Mouse (Mus musculus) gastrocnemius, adult 2 months (tissue): ENCODE measurements around the gene Safb2. TPM values are rescaled to one million over a fixed set of nuclear protein-coding genes. Genes with fewer than 3 reads are reported as not detected.

ENCODE experiments used
- DNase-seq: peaks from one replicate; pipeline ENCODE4 v3.0.0; 2022
- H3K27ac ChIP-seq: fragments of 200-600 bp; 2 replicates; pipeline ENCODE4 v1.8.1; 2022; ENCODE audit warnings: mild to moderate bottlenecking
- H3K4me3 ChIP-seq: fragments of 200-600 bp; 2 replicates; pipeline ENCODE4 v1.8.1; 2022; ENCODE audit warnings: mild to moderate bottlenecking, moderate library complexity
- CTCF ChIP-seq: fragments of 200-600 bp; IDR thresholded peaks from 2 replicates; pipeline ENCODE4 v1.8.1; 2022; ENCODE audit warnings: antibody characterized with exemption, mild to moderate bottlenecking, moderate library complexity
- intact Hi-C: fragments of 180-260 bp; cut with DNase I; formaldehyde crosslinking; loops from one replicate; pipeline ENCODE4 v1.15.1; 2025
- total RNA-seq, 2 experiments: library from RNA; stranded (reverse); gene quantifications; 2 replicates each; pipeline ENCODE4 v1.2.3; 2021

The Safb2 gene
- total RNA-seq, 2 experiments from 2014 or later: 38.5 to 41.1 TPM

GRCm38 (mm10) chr17:56548605-56549105, 35.7 kb downstream of the Safb2 start:
- TF ChIP-seq CTCF: no peak
- no peak for DNase-seq
- no peak overlapping the region for H3K4me3 ChIP-seq
- no peak overlapping the region for H3K27ac ChIP-seq
- intact Hi-C loops: no loop called here

GRCm38 (mm10) chr17:56547846-56548604, 36.4 kb downstream of the Safb2 start:
- no peak overlapping the region for H3K27ac ChIP-seq
- DNase-seq: no peak
- intact Hi-C loops: no loop called here
- TF ChIP-seq CTCF: peak; percentile 13; the same call in 1 of the 2 replicates
- no peak overlapping the region for H3K4me3 ChIP-seq

- DNase-seq: peak; percentile 77
- Histone ChIP-seq H3K4me3 (no peak overlapping the region), H3K27ac (no peak overlapping the region)
- intact Hi-C loops: no loop called here
- TF ChIP-seq CTCF: no peak
Observed at GRCm38 (mm10) chr17:56547116-56547845, 37.1 kb downstream of the Safb2 start.

GRCm38 (mm10) chr17:56546576-56546975, 37.8 kb downstream of the Safb2 start:
- DNase-seq: no peak
- TF ChIP-seq CTCF: no peak
- Histone ChIP-seq H3K27ac (no peak overlapping the region), H3K4me3 (no peak overlapping the region)
- intact Hi-C loops: no loop called here

GRCm38 (mm10) chr17:56545945-56546344, 38.4 kb downstream of the Safb2 start:
- DNase-seq: no peak
- no peak overlapping the region for H3K4me3 ChIP-seq
- H3K27ac ChIP-seq: no peak overlapping the region
- intact Hi-C loops: no loop called here
- no peak for TF ChIP-seq CTCF

GRCm38 (mm10) chr17:56544699-56545387, 39.5 kb downstream of the Safb2 start:
- no peak for TF ChIP-seq CTCF

GRCm38 (mm10) chr17:56543684-56544224, 40.6 kb downstream of the Safb2 start:
- intact Hi-C loops: loop anchor here (5.0 kb wide), 1 partner anchor 51 kb away; no protein-coding TSS in a partner anchor
- Histone ChIP-seq H3K27ac (no peak overlapping the region), H3K4me3 (no peak overlapping the region)
- no peak for TF ChIP-seq CTCF
- DNase-seq: no peak

More at GRCm38 (mm10) chr17:56544699-56545387, 39.5 kb downstream of the Safb2 start:
- H3K4me3 ChIP-seq: no peak overlapping the region
- intact Hi-C loops: loop anchor here (5.0 kb wide), 1 partner anchor 53 kb away; no protein-coding TSS in a partner anchor
- no peak overlapping the region for H3K27ac ChIP-seq
- DNase-seq: no peak

GRCm38 (mm10) chr17:56542736-56543135, 41.6 kb downstream of the Safb2 start:
- TF ChIP-seq CTCF: no peak
- intact Hi-C loops: loop anchor here (5.0 kb wide), 1 partner anchor 50 kb away; no protein-coding TSS in a partner anchor
- H3K27ac ChIP-seq: no peak overlapping the region
- no peak for DNase-seq
- H3K4me3 ChIP-seq: no peak overlapping the region

- H3K4me3 ChIP-seq: no peak overlapping the region
- TF ChIP-seq CTCF: no peak
- H3K27ac ChIP-seq: no peak overlapping the region
- intact Hi-C loops: loop anchor here (5.0 kb wide), 1 partner anchor 48 kb away; no protein-coding TSS in a partner anchor
- no peak for DNase-seq
Observed at GRCm38 (mm10) chr17:56540562-56540975, 43.8 kb downstream of the Safb2 start.

GRCm38 (mm10) chr17:56537912-56538311, 46.5 kb downstream of the Safb2 start:
- DNase-seq: no peak
- intact Hi-C loops: no loop called here
- no peak overlapping the region for H3K4me3 ChIP-seq
- H3K27ac ChIP-seq: no peak overlapping the region
- TF ChIP-seq CTCF: no peak

- Histone ChIP-seq H3K27ac (no peak overlapping the region), H3K4me3 (no peak overlapping the region)
- intact Hi-C loops: no loop called here
- no peak for DNase-seq
- no peak for TF ChIP-seq CTCF
Observed at GRCm38 (mm10) chr17:56536874-56537273, 47.5 kb downstream of the Safb2 start.

- intact Hi-C loops: no loop called here
Observed at GRCm38 (mm10) chr17:56536192-56536591, 48.2 kb downstream of the Safb2 start.

More at GRCm38 (mm10) chr17:56536192-56536591, 48.2 kb downstream of the Safb2 start:
- Histone ChIP-seq H3K27ac (no peak overlapping the region), H3K4me3 (no peak overlapping the region)
- TF ChIP-seq CTCF: no peak
- DNase-seq: no peak
